Mouse (Mus musculus) spleen, postnatal 14 days (tissue): ENCODE data around the gene Ncbp1.
A peak's percentile ranks its signal among the peaks of the same experiment; 100 is the strongest.
"Not testable (repeated sequence)": the region's sequence is repeated elsewhere in the genome, so short reads cannot be mapped to it uniquely, and the experiment has no call there.

ENCODE experiments used
- DNase-seq, 2 experiments: peaks; one replicate each; pipeline ENCODE4 v3.0.0; 2021 to 2022; ENCODE audit warnings: low spot score in 2 of 2

Gene Ncbp1

GRCm38 (mm10) chr4:46129311-46130004, 9.0 kb upstream of the Ncbp1 start:
- DNase-seq = no peak

- DNase-seq = peak; percentile 27 to 49
Observed at GRCm38 (mm10) chr4:46130221-46130620, 8.2 kb upstream of the Ncbp1 start.

- DNase-seq = no peak
Observed at GRCm38 (mm10) chr4:46131791-46132190, 6.6 kb upstream of the Ncbp1 start.

- no peak for DNase-seq
Observed at GRCm38 (mm10) chr4:46137629-46138286, 655 bp upstream of the Ncbp1 start.

GRCm38 (mm10) chr4:46144323-46144722, 5.9 kb downstream of the Ncbp1 start:
- peak in 1 of 2 experiments; percentile 19 for DNase-seq

GRCm38 (mm10) chr4:46146881-46147280, 8.5 kb downstream of the Ncbp1 start:
- DNase-seq = no peak

- no peak for DNase-seq
Observed at GRCm38 (mm10) chr4:46151903-46152544, 13.6 kb downstream of the Ncbp1 start.

GRCm38 (mm10) chr4:46164027-46164426, 25.6 kb downstream of the Ncbp1 start:
- DNase-seq = no peak

- DNase-seq = no peak
Observed at GRCm38 (mm10) chr4:46165831-46166230, 27.4 kb downstream of the Ncbp1 start.

GRCm38 (mm10) chr4:46171761-46172160, 33.3 kb downstream of the Ncbp1 start:
- no peak for DNase-seq

GRCm38 (mm10) chr4:46176313-46176712, 37.9 kb downstream of the Ncbp1 start:
- DNase-seq = no peak

- no peak for DNase-seq
Observed at GRCm38 (mm10) chr4:46177018-46177417, 38.6 kb downstream of the Ncbp1 start.

- no peak for DNase-seq
Observed at GRCm38 (mm10) chr4:46177496-46177895, 39.1 kb downstream of the Ncbp1 start.

GRCm38 (mm10) chr4:46181168-46181567, 42.8 kb downstream of the Ncbp1 start:
- no peak for DNase-seq

- no peak for DNase-seq
Observed at GRCm38 (mm10) chr4:46182181-46182580, 43.8 kb downstream of the Ncbp1 start.

GRCm38 (mm10) chr4:46185423-46185822, 47.0 kb downstream of the Ncbp1 start:
- DNase-seq = no peak

GRCm38 (mm10) chr4:46185890-46186289, 47.5 kb downstream of the Ncbp1 start:
- DNase-seq = no peak

- DNase-seq = no peak
Observed at GRCm38 (mm10) chr4:46186466-46186865, 48.1 kb downstream of the Ncbp1 start.

- not testable (repeated sequence) for DNase-seq
Observed at GRCm38 (mm10) chr4:46192011-46192410, 53.6 kb downstream of the Ncbp1 start.

GRCm38 (mm10) chr4:46195781-46196487, 57.5 kb downstream of the Ncbp1 start, which contains the start of gene Xpa:
Xpa (minus strand) TSS chr4:46196311.
- peak; percentile 86 to 92 for DNase-seq

- no peak for DNase-seq
Observed at GRCm38 (mm10) chr4:46196513-46196912, 58.1 kb downstream of the Ncbp1 start.

- no peak for DNase-seq
Observed at GRCm38 (mm10) chr4:46198064-46198463, 59.7 kb downstream of the Ncbp1 start.
